Mouse (Mus musculus): ENCODE measurements around the gene Crygn. TPM values are rescaled to one million over a fixed set of nuclear protein-coding genes. Genes with fewer than 3 reads are reported as not detected.

The Crygn gene
- polyA plus RNA-seq (2017; shearing (Covaris generic)): not detected

GRCm38 (mm10) chr5:24757816-24758215 is at the start of gene Crygn:
Gene Crygn, minus strand, starts transcription at chr5:24758008.

GRCm38 (mm10) chr5:24730488-24730871 is 27.3 kb downstream of the Crygn start, which contains the start of gene Wdr86:
Gene Wdr86, minus strand, starts transcription at chr5:24730727.

Other genes with a start within 250 kb of the Crygn start
- not detected for gene Gbx1, start 230.8 kb downstream of the Crygn start, polyA plus RNA-seq (2017; shearing (Covaris generic))
- gene Asb10, start 217.0 kb downstream of the Crygn start, polyA plus RNA-seq (2017; shearing (Covaris generic)): not detected
- gene 4931409K22Rik, start 201.2 kb downstream of the Crygn start, polyA plus RNA-seq (2017; shearing (Covaris generic)): not detected
- gene Abcf2, start 180.5 kb downstream of the Crygn start, polyA plus RNA-seq (2017; shearing (Covaris generic)): 68.3 TPM
- gene Chpf2, start 171.3 kb downstream of the Crygn start, polyA plus RNA-seq (2017; shearing (Covaris generic)): 28.0 TPM
- gene Smarcd3, start 133.6 kb downstream of the Crygn start, polyA plus RNA-seq (2017; shearing (Covaris generic)): 0.70 TPM
- gene Nub1, start 72.5 kb downstream of the Crygn start, polyA plus RNA-seq (2017; shearing (Covaris generic)): 97.1 TPM
- not detected for gene Wdr86, start 27.3 kb downstream of the Crygn start, polyA plus RNA-seq (2017; shearing (Covaris generic))
- gene Rheb, start 84.6 kb upstream of the Crygn start, polyA plus RNA-seq (2017; shearing (Covaris generic)): 399 TPM

All from effector memory CD4-positive, alpha-beta T cell, adult 5 months (primary cell).